Mouse (Mus musculus): ENCODE data around the gene Slc6a12. TPM values are rescaled to one million over a fixed set of nuclear protein-coding genes. Genes with fewer than 3 reads are reported as not detected.
A peak's percentile ranks its signal among the peaks of the same experiment; 100 is the strongest.

Gene Slc6a12
- polyA plus RNA-seq (2014; fragmentation: Nextera tagmentation; extraction: Ambion mirVana): 0.66 and 0.75 TPM in 2 replicates

DNA sequence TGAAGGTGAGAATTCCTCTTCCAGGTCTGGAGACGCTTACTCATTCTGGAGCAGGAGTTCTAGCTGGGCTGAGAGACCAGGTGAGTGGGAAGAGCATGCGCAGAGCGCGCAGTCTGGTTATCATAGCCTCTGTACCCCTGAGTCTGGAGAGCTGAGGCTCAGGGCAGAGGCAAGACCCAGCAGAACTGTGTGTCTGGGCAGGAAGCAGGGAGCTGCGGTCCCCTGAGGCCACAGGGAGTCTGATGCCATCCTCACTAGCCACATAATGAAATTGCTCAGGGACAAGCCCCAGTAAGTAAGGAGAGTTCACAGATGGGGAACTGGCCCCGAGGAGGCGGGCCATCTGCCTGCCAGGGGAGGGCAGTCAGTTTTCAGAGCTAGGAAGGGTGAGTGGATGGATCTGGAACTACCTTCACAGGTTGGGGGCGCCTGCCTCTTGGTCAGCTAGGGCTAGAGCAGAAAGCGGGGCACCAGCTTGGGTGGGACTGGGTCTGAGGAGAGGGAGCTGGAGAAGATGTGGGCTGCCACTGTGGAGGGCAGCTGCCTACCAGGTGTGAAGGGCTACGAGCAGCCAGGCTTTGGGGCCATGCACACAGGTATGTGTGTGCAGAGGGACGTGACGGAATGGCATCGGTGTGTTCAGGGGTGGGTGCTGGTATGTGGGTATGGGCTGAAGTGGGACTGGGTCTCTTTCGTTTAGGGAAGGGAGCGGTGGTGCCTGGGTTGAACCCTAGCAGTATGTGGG lies at the start of gene Slc6a12:
Gene Slc6a12 (plus strand): TSS at position 51 of the 745 bp plus-strand sequence.
- H3K9ac ChIP-seq (ENCODE audit: low read length): no peak within 1 kb of the TSS
- H3K4me2 ChIP-seq (ENCODE audit: low read length): no peak within 1 kb of the TSS
- H3K27ac ChIP-seq (ENCODE audit: low read depth, low read length): no peak within 1 kb of the TSS
- WGBS: 78% methylated on average over 15 of the region's 15 CpGs
- H3K36me3 ChIP-seq (ENCODE audit: control insufficient read depth, insufficient read depth, low read length): no peaks in the 10 kb centered on the region
- ATAC-seq (no peak), DNase-seq (ENCODE audit: low spot score) (no peak)
- no peak within 1 kb of the TSS for H3K4me3 ChIP-seq (ENCODE audit: low read depth, low read length)
- no peaks in the 10 kb centered on the region for H3K4me1 ChIP-seq (ENCODE audit: control insufficient read depth, insufficient read depth, low read length)
- no peaks in the 10 kb centered on the region for H3K9me3 ChIP-seq (replicated peaks; ENCODE audit: control insufficient read depth, low read length)
- no peaks in the 10 kb centered on the region for H3K27me3 ChIP-seq (replicated peaks; ENCODE audit: control insufficient read depth, insufficient read depth, low read length)

- DNase-seq (ENCODE audit: low spot score): no peak
- no peaks in the 10 kb centered on the region for H3K27me3 ChIP-seq (replicated peaks; ENCODE audit: control insufficient read depth, insufficient read depth, low read length)
- H3K4me2 ChIP-seq (ENCODE audit: low read length): no peak overlapping the region
- H3K4me3 ChIP-seq (ENCODE audit: low read depth, low read length): no peak overlapping the region
- no peak overlapping the region for H3K9ac ChIP-seq (ENCODE audit: low read length)
- WGBS: 55% methylated on average over 7 of the region's 7 CpGs
- H3K9me3 ChIP-seq (replicated peaks; ENCODE audit: control insufficient read depth, low read length): no peaks in the 10 kb centered on the region
- H3K36me3 ChIP-seq (ENCODE audit: control insufficient read depth, insufficient read depth, low read length): no peaks in the 10 kb centered on the region
- no peak overlapping the region for H3K27ac ChIP-seq (ENCODE audit: low read depth, low read length)
- ATAC-seq: no peak
- H3K4me1 ChIP-seq (ENCODE audit: control insufficient read depth, insufficient read depth, low read length): no peaks in the 10 kb centered on the region
Measured at GRCm38 (mm10) chr6:121299317-121299716, 43.6 kb upstream of the Slc6a12 start.

- Histone ChIP-seq H3K4me1 (ENCODE audit: control insufficient read depth, insufficient read depth, low read length) (no peaks in the 10 kb centered on the region), H3K27ac (ENCODE audit: low read depth, low read length) (no peak within 1 kb of the TSS), H3K27me3 (replicated peaks; ENCODE audit: control insufficient read depth, insufficient read depth, low read length) (no peaks in the 10 kb centered on the region), H3K4me3 (ENCODE audit: low read depth, low read length) (no peak within 1 kb of the TSS), H3K36me3 (ENCODE audit: control insufficient read depth, insufficient read depth, low read length) (no peaks in the 10 kb centered on the region), H3K9me3 (replicated peaks; ENCODE audit: control insufficient read depth, low read length) (no peaks in the 10 kb centered on the region), H3K9ac (ENCODE audit: low read length) (no peak within 1 kb of the TSS), H3K4me2 (ENCODE audit: low read length) (no peak within 1 kb of the TSS)
- ATAC-seq (no peak), DNase-seq (ENCODE audit: low spot score) (peak; percentile 1)
- 6% methylated on average over 10 of the region's 11 CpGs for WGBS
Measured at GRCm38 (mm10) chr6:121299954-121300353, 42.9 kb upstream of the Slc6a12 start, which contains the start of gene Slc6a13. Gene Slc6a13, plus strand, starts transcription at chr6:121300227.

DNA sequence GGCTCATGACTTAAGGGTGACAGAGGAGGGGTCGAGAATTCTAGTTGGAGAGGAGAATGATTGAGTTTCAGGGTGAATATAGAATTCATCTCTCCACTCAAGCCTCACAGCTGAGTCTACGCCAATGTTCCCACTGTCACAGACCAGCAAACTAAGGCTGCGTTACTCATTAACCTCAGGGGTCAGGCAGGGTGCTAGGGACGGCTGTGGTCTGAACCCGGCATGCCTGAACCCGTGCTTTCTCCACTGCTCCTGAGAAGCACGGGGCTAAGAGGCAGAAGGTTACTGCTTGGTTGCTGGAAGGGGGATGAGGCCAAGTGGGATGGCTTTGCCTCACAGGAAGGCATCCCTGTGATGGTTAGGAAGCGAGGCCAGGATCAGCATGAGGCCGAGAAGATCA lies 42.4 kb upstream of the Slc6a12 start:
- Histone ChIP-seq H3K4me1 (ENCODE audit: control insufficient read depth, insufficient read depth, low read length) (no peaks in the 10 kb centered on the region), H3K27me3 (replicated peaks; ENCODE audit: control insufficient read depth, insufficient read depth, low read length) (no peaks in the 10 kb centered on the region), H3K4me3 (ENCODE audit: low read depth, low read length) (no peak overlapping the region), H3K36me3 (ENCODE audit: control insufficient read depth, insufficient read depth, low read length) (no peaks in the 10 kb centered on the region), H3K9me3 (replicated peaks; ENCODE audit: control insufficient read depth, low read length) (no peaks in the 10 kb centered on the region), H3K9ac (ENCODE audit: low read length) (no peak overlapping the region), H3K27ac (ENCODE audit: low read depth, low read length) (no peak overlapping the region), H3K4me2 (ENCODE audit: low read length) (no peak overlapping the region)
- no peak for ATAC-seq
- DNase-seq (ENCODE audit: low spot score): no peak
- WGBS: 67% methylated on average over 9 of the region's 9 CpGs

DNA sequence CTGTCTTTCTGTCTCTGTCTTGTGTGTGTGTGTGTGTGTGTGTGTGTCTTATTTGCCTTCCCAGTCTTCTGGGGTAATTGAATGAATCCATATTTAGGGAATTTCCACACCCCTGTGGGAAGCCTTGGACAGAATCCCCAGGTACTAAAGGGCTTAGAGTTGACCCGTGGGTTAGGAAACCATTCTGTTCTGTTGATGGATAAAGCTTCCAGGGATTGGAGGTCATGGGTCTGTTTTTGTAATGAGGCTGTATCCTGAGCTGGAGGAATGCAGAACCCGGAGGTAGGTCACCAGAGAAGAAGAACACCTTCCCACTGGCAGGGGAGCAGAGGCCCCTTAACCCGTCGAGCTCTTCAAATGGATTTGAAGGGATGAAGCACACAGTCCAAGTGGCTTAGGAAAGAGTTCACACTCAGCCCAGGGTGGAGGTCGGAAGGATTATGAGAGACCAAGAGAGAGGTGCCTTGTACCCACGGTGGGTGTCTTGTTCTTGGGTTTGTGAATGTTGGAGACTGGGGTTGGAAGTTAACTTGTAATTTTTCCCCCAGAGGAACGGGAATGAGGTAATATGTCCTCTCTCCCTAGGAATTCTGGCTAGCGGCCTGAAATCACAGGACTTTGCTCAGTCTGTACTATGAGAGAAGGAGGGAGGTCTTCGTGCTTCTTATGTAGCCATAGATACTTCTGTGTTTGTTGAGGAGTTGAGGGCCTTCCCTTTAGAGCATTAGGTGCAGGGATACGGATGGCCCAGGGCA lies 39.2 kb upstream of the Slc6a12 start:
- Histone ChIP-seq H3K9ac (ENCODE audit: low read length) (no peak overlapping the region), H3K4me1 (ENCODE audit: control insufficient read depth, insufficient read depth, low read length) (no peaks in the 10 kb centered on the region), H3K27me3 (replicated peaks; ENCODE audit: control insufficient read depth, insufficient read depth, low read length) (no peaks in the 10 kb centered on the region), H3K27ac (ENCODE audit: low read depth, low read length) (no peak overlapping the region), H3K4me3 (ENCODE audit: low read depth, low read length) (no peak overlapping the region), H3K4me2 (ENCODE audit: low read length) (no peak overlapping the region), H3K9me3 (replicated peaks; ENCODE audit: control insufficient read depth, low read length) (no peaks in the 10 kb centered on the region), H3K36me3 (ENCODE audit: control insufficient read depth, insufficient read depth, low read length) (no peaks in the 10 kb centered on the region)
- ATAC-seq: no peak
- DNase-seq (ENCODE audit: low spot score): no peak
- 73% methylated on average over 10 of the region's 10 CpGs for WGBS

DNA sequence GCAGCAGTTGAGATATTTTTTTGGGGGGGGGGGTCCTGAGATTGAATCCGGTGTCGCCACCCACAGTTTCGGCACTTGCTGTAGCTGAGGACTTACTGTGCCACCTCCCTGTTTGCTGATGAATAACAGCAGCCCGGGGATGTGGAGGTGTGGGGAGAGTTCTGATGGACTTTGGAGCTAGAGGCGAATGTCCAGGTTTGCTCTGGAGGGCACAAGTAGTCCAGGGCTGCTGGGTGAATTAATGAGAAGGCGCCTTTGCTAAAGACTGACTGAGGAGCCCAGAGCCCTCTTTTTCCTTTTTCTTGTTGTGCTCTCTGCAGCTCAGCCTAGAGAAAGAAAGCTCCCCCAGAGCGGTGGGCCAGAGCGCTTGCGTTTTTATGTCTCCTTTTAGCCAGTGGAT lies 38.2 kb upstream of the Slc6a12 start:
- H3K9me3 ChIP-seq (replicated peaks; ENCODE audit: control insufficient read depth, low read length): no peaks in the 10 kb centered on the region
- H3K4me1 ChIP-seq (ENCODE audit: control insufficient read depth, insufficient read depth, low read length): no peaks in the 10 kb centered on the region
- DNase-seq (ENCODE audit: low spot score): no peak
- no peak overlapping the region for H3K4me3 ChIP-seq (ENCODE audit: low read depth, low read length)
- H3K36me3 ChIP-seq (ENCODE audit: control insufficient read depth, insufficient read depth, low read length): no peaks in the 10 kb centered on the region
- no peak overlapping the region for H3K9ac ChIP-seq (ENCODE audit: low read length)
- no peaks in the 10 kb centered on the region for H3K27me3 ChIP-seq (replicated peaks; ENCODE audit: control insufficient read depth, insufficient read depth, low read length)
- ATAC-seq: no peak
- no peak overlapping the region for H3K4me2 ChIP-seq (ENCODE audit: low read length)
- WGBS: 82% methylated on average over 9 of the region's 9 CpGs
- H3K27ac ChIP-seq (ENCODE audit: low read depth, low read length): no peak overlapping the region

- Histone ChIP-seq H3K27me3 (replicated peaks; ENCODE audit: control insufficient read depth, insufficient read depth, low read length) (no peaks in the 10 kb centered on the region), H3K4me2 (ENCODE audit: low read length) (no peak overlapping the region), H3K9me3 (replicated peaks; ENCODE audit: control insufficient read depth, low read length) (no peaks in the 10 kb centered on the region), H3K9ac (ENCODE audit: low read length) (no peak overlapping the region), H3K4me3 (ENCODE audit: low read depth, low read length) (no peak overlapping the region), H3K36me3 (ENCODE audit: control insufficient read depth, insufficient read depth, low read length) (no peaks in the 10 kb centered on the region), H3K27ac (ENCODE audit: low read depth, low read length) (no peak overlapping the region), H3K4me1 (ENCODE audit: control insufficient read depth, insufficient read depth, low read length) (no peaks in the 10 kb centered on the region)
- WGBS: 90% methylated on average over 3 of the region's 3 CpGs
- DNase-seq (ENCODE audit: low spot score): no peak
- ATAC-seq: no peak
Measured at GRCm38 (mm10) chr6:121305571-121305970, 37.3 kb upstream of the Slc6a12 start.

- ATAC-seq (no peak), DNase-seq (ENCODE audit: low spot score) (no peak)
- no peak overlapping the region for H3K4me3 ChIP-seq (ENCODE audit: low read depth, low read length)
- no peak overlapping the region for H3K9ac ChIP-seq (ENCODE audit: low read length)
- H3K4me1 ChIP-seq (ENCODE audit: control insufficient read depth, insufficient read depth, low read length): no peaks in the 10 kb centered on the region
- H3K27me3 ChIP-seq (replicated peaks; ENCODE audit: control insufficient read depth, insufficient read depth, low read length): no peaks in the 10 kb centered on the region
- 90% methylated on average over 6 of the region's 6 CpGs for WGBS
- H3K9me3 ChIP-seq (replicated peaks; ENCODE audit: control insufficient read depth, low read length): no peaks in the 10 kb centered on the region
- no peaks in the 10 kb centered on the region for H3K36me3 ChIP-seq (ENCODE audit: control insufficient read depth, insufficient read depth, low read length)
- no peak overlapping the region for H3K27ac ChIP-seq (ENCODE audit: low read depth, low read length)
- no peak overlapping the region for H3K4me2 ChIP-seq (ENCODE audit: low read length)
Measured at GRCm38 (mm10) chr6:121310984-121311383, 31.9 kb upstream of the Slc6a12 start.

DNA sequence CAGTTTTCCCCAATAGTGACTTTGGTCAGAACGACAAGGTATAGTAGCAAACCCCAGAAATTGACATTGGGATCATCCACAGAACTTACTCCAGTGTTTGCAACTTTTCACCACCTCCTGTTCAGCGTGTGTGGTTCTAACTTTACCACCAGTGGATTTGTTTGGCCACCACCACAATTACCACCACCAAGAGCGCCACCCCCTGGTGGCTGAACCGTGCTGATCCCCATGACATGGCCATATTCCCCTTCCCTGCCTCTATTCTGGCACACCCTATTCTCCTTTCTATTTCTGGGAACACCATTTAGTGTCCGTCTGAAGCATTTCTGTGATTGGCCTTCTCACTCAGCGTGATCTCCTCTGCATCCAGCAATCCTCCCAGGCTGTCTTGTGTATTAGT lies 23.8 kb upstream of the Slc6a12 start:
- Histone ChIP-seq H3K4me1 (ENCODE audit: control insufficient read depth, insufficient read depth, low read length) (no peaks in the 10 kb centered on the region), H3K27me3 (replicated peaks; ENCODE audit: control insufficient read depth, insufficient read depth, low read length) (no peaks in the 10 kb centered on the region), H3K4me3 (ENCODE audit: low read depth, low read length) (no peak overlapping the region), H3K36me3 (ENCODE audit: control insufficient read depth, insufficient read depth, low read length) (no peaks in the 10 kb centered on the region), H3K9me3 (replicated peaks; ENCODE audit: control insufficient read depth, low read length) (no peaks in the 10 kb centered on the region), H3K27ac (ENCODE audit: low read depth, low read length) (no peak overlapping the region), H3K4me2 (ENCODE audit: low read length) (no peak overlapping the region), H3K9ac (ENCODE audit: low read length) (no peak overlapping the region)
- ATAC-seq: no peak
- 73% methylated on average over 6 of the region's 6 CpGs for WGBS
- no peak for DNase-seq (ENCODE audit: low spot score)

Measured in forebrain, embryonic 14.5 days (tissue).